Comparison of ENCODE assay signal across 34 mouse cellular contexts in genomic region chr17:28756447-28756846, GRCm38 (mm10). TPM values are rescaled to one million over a fixed set of nuclear protein-coding genes. Genes with fewer than 3 reads are reported as not detected.
A peak's percentile ranks its signal among the peaks of the same experiment; 100 is the strongest.
DNase-seq lines count a peak whose midpoint lies in the region; ATAC-seq and TF ChIP-seq lines count a peak whose summit lies in the region.
"Had no signal": no experiment of that assay in that cellular context is flagged by ENCODE, and none has a peak within 500 bp of the region (broad histone marks: within the 10 kb centered on the region; RNA-seq: fewer than 3 reads in every experiment).

No protein-coding gene starts in this region.

- no peak for TF ChIP-seq CTCF in liver, postnatal 0 days (IDR thresholded peaks at IDR 0.05; ENCODE audit: low read depth)

- no peaks in the 10 kb centered on the region for H3K27me3 ChIP-seq in liver, postnatal 0 days (ENCODE audit: insufficient read depth, low read length)
- H3K27me3 ChIP-seq: embryonic facial prominence, embryonic 13.5 days; forebrain, embryonic 15.5 days; hindbrain, embryonic 15.5 days; liver, embryonic 13.5 days; midbrain, embryonic 13.5 days; neural tube, embryonic 12.5 days; Patski had no signal

- TF ChIP-seq EP300 in liver, postnatal 0 days (IDR thresholded peaks at IDR 0.05; ENCODE audit: low read depth), result no peak

- peak overlapping the region; percentile 44; the same call in 1 of the 2 replicates for H3K27ac ChIP-seq in liver, postnatal 0 days (ENCODE audit: low read depth)
- H3K27ac ChIP-seq: embryonic facial prominence, embryonic 13.5 days; forebrain, embryonic 10.5 days; forebrain, embryonic 15.5 days; hindbrain, embryonic 15.5 days; liver, embryonic 13.5 days; midbrain, embryonic 13.5 days; neural tube, embryonic 12.5 days; stomach, postnatal 0 days had no signal

- DNase-seq in liver, postnatal 0 days, result no peak
- no peak for DNase-seq in liver
- peak; percentile 40 to 43 for DNase-seq in monocyte, adult 2 months (ENCODE audit: low read depth in 1 of 2, low spot score in 2 of 2)
- DNase-seq in kidney, adult 18-20 months, result no peak
- DNase-seq in heart, postnatal 25 days (ENCODE audit: low spot score), result no peak
- no peak for DNase-seq in urinary bladder, adult 2 months (ENCODE audit: low spot score)
- DNase-seq: adrenal gland, adult 2 months; adrenal gland, postnatal 36 days; cerebellum, adult 9-11 months; gastrocnemius, postnatal 25 days; heart, adult 18-20 months; heart, postnatal 4 days; kidney, adult 9 months; kidney, postnatal 10 days; layer of hippocampus, postnatal 36 days; left cerebral cortex, postnatal 4 days; liver, embryonic 13.5 days; lung, embryonic 14.5 days; lung, postnatal 14 days; right cerebral cortex, adult 18-20 months; thymus, adult 18-20 months; thymus, postnatal 4 days had no signal

- no peak for ATAC-seq in liver, postnatal 0 days
- peak; percentile 73 to 77; a peak in 3 of 4 replicates for ATAC-seq in hematopoietic stem cell, adult 5-6 weeks (replicated peaks in 1 of 2; ENCODE audit: insufficient read depth in 1 of 2, low FRiP score in 2 of 2, low TSS enrichment in 1 of 2, low read depth in 1 of 2, poor library complexity in 2 of 2, severe bottlenecking in 2 of 2)
- ATAC-seq: forebrain, embryonic 15.5 days; inflammation-experienced regulatory T-cells, adult 6 months; midbrain, embryonic 13.5 days; Patski had no signal

- H3K4me2 ChIP-seq in liver, postnatal 0 days (ENCODE audit: low read depth, low read length), result no peak overlapping the region
- H3K4me2 ChIP-seq: embryonic facial prominence, embryonic 13.5 days; forebrain, embryonic 15.5 days; heart, embryonic 11.5 days; hindbrain, embryonic 15.5 days; liver, embryonic 13.5 days; lung, embryonic 14.5 days; midbrain, embryonic 13.5 days; neural tube, embryonic 12.5 days had no signal

- 40% methylated on average over 5 of the region's 5 CpGs for WGBS in liver, postnatal 0 days (ENCODE audit: insufficient replicate concordance)

- no peak overlapping the region for H3K4me3 ChIP-seq in liver, postnatal 0 days (ENCODE audit: low read depth, low read length)
- H3K4me3 ChIP-seq: embryonic facial prominence, embryonic 13.5 days; forebrain, embryonic 10.5 days; forebrain, embryonic 15.5 days; hindbrain, embryonic 15.5 days; liver, embryonic 13.5 days; midbrain, embryonic 13.5 days; neural tube, embryonic 12.5 days had no signal

- no peaks in the 10 kb centered on the region for H3K36me3 ChIP-seq in liver, postnatal 0 days (replicated peaks; ENCODE audit: insufficient read depth, low read length)
- H3K36me3 ChIP-seq: embryonic facial prominence, embryonic 13.5 days; forebrain, embryonic 10.5 days; forebrain, embryonic 15.5 days; hindbrain, embryonic 15.5 days; liver, embryonic 13.5 days; midbrain, embryonic 13.5 days; neural tube, embryonic 12.5 days had no signal

- H3K9ac ChIP-seq in liver, postnatal 0 days (replicated peaks), result no peak overlapping the region
- H3K9ac ChIP-seq: embryonic facial prominence, embryonic 13.5 days; forebrain, embryonic 15.5 days; hindbrain, embryonic 15.5 days; liver, embryonic 13.5 days; lung, embryonic 14.5 days; midbrain, embryonic 13.5 days; neural tube, embryonic 12.5 days had no signal

- H3K4me1 ChIP-seq in liver, postnatal 0 days (ENCODE audit: insufficient read depth), result no peaks in the 10 kb centered on the region
- H3K4me1 ChIP-seq: forebrain, embryonic 10.5 days; forebrain, embryonic 15.5 days; hindbrain, embryonic 15.5 days; midbrain, embryonic 13.5 days; neural tube, embryonic 12.5 days had no signal

- H3K9me3 ChIP-seq in liver, postnatal 0 days (ENCODE audit: low read length), result no peaks in the 10 kb centered on the region
- H3K9me3 ChIP-seq: embryonic facial prominence, embryonic 13.5 days; forebrain, embryonic 10.5 days; forebrain, embryonic 15.5 days; hindbrain, embryonic 15.5 days; liver, embryonic 13.5 days; midbrain, embryonic 13.5 days; neural tube, embryonic 12.5 days had no signal

- intact Hi-C loops in heart, postnatal 25 days (cut with DNase I), result no loop called here

RNA-seq across cellular contexts. Expression of gene Mapk13, which starts 12.7 kb away (rescaled TPM):
- polyA plus RNA-seq in liver, postnatal 0 days (2015; fragmentation: Nextera tagmentation; extraction: Ambion mirVana), result 25.2 and 27.6 TPM in 2 replicates
- total RNA-seq in hematopoietic stem cell, adult 5-6 weeks (2017), result 5.6 and 9.4 TPM in 2 replicates
- total RNA-seq in heart, postnatal 25 days (2021), result under 1 TPM; 0.17 to 0.18 TPM
- polyA plus RNA-seq in urinary bladder, adult 2 months (2012; rRNA removed), result 32.7 and 42.8 TPM in 2 replicates
- total RNA-seq: megakaryocyte-erythroid progenitor cell, adult 5-6 weeks had no signal
- polyA plus RNA-seq: inflammation-experienced regulatory T-cells, adult 6 months had no signal

RNA-seq across cellular contexts. Expression of gene AC170998.1, which starts 30.6 kb away (rescaled TPM):
- polyA plus RNA-seq in liver, postnatal 0 days (2015; fragmentation: Nextera tagmentation; extraction: Ambion mirVana), result 0.80 and 1.1 TPM in 2 replicates
- total RNA-seq in hematopoietic stem cell, adult 5-6 weeks (2017), result 3.9 and 5.7 TPM in 2 replicates
- total RNA-seq in heart, postnatal 25 days (2021), result under 1 TPM in 1 of 2 experiments, not detected in 1; 0.88 TPM
- 0.34 and 1.1 TPM in 2 replicates for polyA plus RNA-seq in urinary bladder, adult 2 months (2012; rRNA removed)

RNA-seq across cellular contexts. Expression of gene Brpf3, which starts 44.4 kb away (rescaled TPM):
- polyA plus RNA-seq in liver, postnatal 0 days (2015; fragmentation: Nextera tagmentation; extraction: Ambion mirVana), result 33.9 and 35.6 TPM in 2 replicates
- total RNA-seq in hematopoietic stem cell, adult 5-6 weeks (2017), result 7.5 and 13.2 TPM in 2 replicates
- 10 to 100 TPM; 12.4 to 16.2 TPM for total RNA-seq in heart, postnatal 25 days (2021)
- 33.3 and 34.0 TPM in 2 replicates for polyA plus RNA-seq in urinary bladder, adult 2 months (2012; rRNA removed)

Comparison
In these comparisons a context has a peak if more than half of its experiments do, and no peak if none do; other contexts are left out.
1. DNase-seq: peak in monocyte, adult 2 months (2 of 2); none in liver, postnatal 0 days (single experiment), liver (single experiment), kidney, adult 18-20 months (single experiment), heart, postnatal 25 days (single experiment) and urinary bladder, adult 2 months (single experiment).